Mouse (Mus musculus) C2C12 (cell line): ENCODE data around the gene Kcnmb2. TPM values are rescaled to one million over a fixed set of nuclear protein-coding genes. Genes with fewer than 3 reads are reported as not detected.

Experiments used
- H3K27me3 ChIP-seq: one replicate; pipeline ENCODE4 v1.6.1; 2011; ENCODE audit not compliant: control insufficient read depth, insufficient read depth, insufficient read length
- H3K36me3 ChIP-seq: one replicate; pipeline ENCODE4 v1.6.1; 2011; ENCODE audit not compliant: control insufficient read depth, insufficient read depth
- H3K4me3 ChIP-seq: one replicate; pipeline ENCODE4 v1.5.1; 2011; ENCODE audit warnings: mild to moderate bottlenecking, control low read depth; ENCODE audit not compliant: poor library complexity, insufficient read depth, severe bottlenecking
- H3K79me2 ChIP-seq: one replicate; pipeline ENCODE4 v1.6.1; 2011; ENCODE audit not compliant: control insufficient read depth, insufficient read depth
- H3K79me3 ChIP-seq: one replicate; pipeline ENCODE4 v1.6.1; 2011; ENCODE audit warnings: low read depth, control low read depth
- H3ac ChIP-seq: one replicate; pipeline ENCODE3; 2011; ENCODE audit warnings: low read depth; ENCODE audit not compliant: control insufficient read depth, insufficient read length
- CEBPB ChIP-seq: IDR thresholded peaks from one replicate; pipeline ENCODE4 v1.6.1; 2011; ENCODE audit warnings: low read depth, mild to moderate bottlenecking, control low read depth, moderate library complexity
- CTCF ChIP-seq: IDR thresholded peaks from one replicate; pipeline ENCODE4 v1.5.1; 2011; ENCODE audit not compliant: control insufficient read depth, insufficient read depth, insufficient read length
- FOSL1 ChIP-seq: IDR thresholded peaks from one replicate; pipeline ENCODE4 v1.8.0; 2011; ENCODE audit warnings: mild to moderate bottlenecking, low read length; ENCODE audit not compliant: poor library complexity, insufficient read depth, severe bottlenecking
- MAX ChIP-seq: IDR thresholded peaks from one replicate; pipeline ENCODE4 v1.6.1; 2011; ENCODE audit warnings: mild to moderate bottlenecking, control low read depth
- MYOD1 ChIP-seq: IDR thresholded peaks from one replicate; pipeline ENCODE4 v1.6.1; 2011; ENCODE audit warnings: low read depth; ENCODE audit not compliant: control insufficient read depth, insufficient read length
- MYOG ChIP-seq: IDR thresholded peaks from one replicate; pipeline ENCODE4 v1.6.1; 2011; ENCODE audit not compliant: control insufficient read depth, insufficient read length; ENCODE audit errors: extremely low read depth
- USF1 ChIP-seq: IDR thresholded peaks from one replicate; pipeline ENCODE4 v1.6.1; 2011; ENCODE audit warnings: low read depth, mild to moderate bottlenecking, control low read depth, moderate library complexity
- polyA plus RNA-seq: library from polyadenylated mRNA; unstranded; fragments of >200 nt; fragmentation: generic; extraction: Trizol; gene quantifications from one replicate; pipeline ENCODE4 v1.2.1, GENCODE M21; 2012; ENCODE audit warnings: missing spikeins

The Kcnmb2 gene
- polyA plus RNA-seq, 1 experiment, result not detected

GRCm38 (mm10) chr3:31941478-31941877 is 39.2 kb downstream of the Kcnmb2 start:
- Histone ChIP-seq H3K79me2 (no peaks in the 10 kb centered on the region), H3ac (no peak overlapping the region), H3K4me3 (no peak overlapping the region), H3K36me3 (no peaks in the 10 kb centered on the region), H3K79me3 (no peaks in the 10 kb centered on the region), H3K27me3 (no peaks in the 10 kb centered on the region)
- no peak for TF ChIP-seq MAX
- TF ChIP-seq MYOG, result no peak

GRCm38 (mm10) chr3:31954213-31954612 is 51.9 kb downstream of the Kcnmb2 start:
- no peaks in the 10 kb centered on the region for H3K36me3 ChIP-seq
- H3K27me3 ChIP-seq, result no peaks in the 10 kb centered on the region
- H3K79me3 ChIP-seq, result no peaks in the 10 kb centered on the region
- no peak for TF ChIP-seq CEBPB
- TF ChIP-seq MAX, result no peak
- no peak for TF ChIP-seq FOSL1
- no peak for TF ChIP-seq USF1
- no peak overlapping the region for H3K4me3 ChIP-seq
- no peaks in the 10 kb centered on the region for H3K79me2 ChIP-seq
- H3ac ChIP-seq, result no peak overlapping the region

GRCm38 (mm10) chr3:31955004-31955403 is 52.7 kb downstream of the Kcnmb2 start:
- Histone ChIP-seq H3K79me2 (no peaks in the 10 kb centered on the region), H3K36me3 (no peaks in the 10 kb centered on the region), H3K27me3 (no peaks in the 10 kb centered on the region), H3K4me3 (no peak overlapping the region), H3ac (no peak overlapping the region), H3K79me3 (no peaks in the 10 kb centered on the region)
- TF ChIP-seq CTCF (no peak), MYOG (no peak), MAX (no peak), CEBPB (no peak), FOSL1 (no peak), MYOD1 (no peak), USF1 (no peak)

- no peaks in the 10 kb centered on the region for H3K36me3 ChIP-seq
- H3K4me3 ChIP-seq, result no peak overlapping the region
- TF ChIP-seq MYOD1 (no peak), FOSL1 (no peak), USF1 (no peak), MYOG (no peak), MAX (no peak), CTCF (no peak), CEBPB (no peak)
- no peaks in the 10 kb centered on the region for H3K79me2 ChIP-seq
- no peaks in the 10 kb centered on the region for H3K27me3 ChIP-seq
- no peaks in the 10 kb centered on the region for H3K79me3 ChIP-seq
- no peak overlapping the region for H3ac ChIP-seq
Measured at GRCm38 (mm10) chr3:31959821-31960220, 57.5 kb downstream of the Kcnmb2 start.

- H3K36me3 ChIP-seq, result no peaks in the 10 kb centered on the region
- no peak overlapping the region for H3ac ChIP-seq
- no peaks in the 10 kb centered on the region for H3K27me3 ChIP-seq
- H3K79me3 ChIP-seq, result no peaks in the 10 kb centered on the region
- no peak overlapping the region for H3K4me3 ChIP-seq
- H3K79me2 ChIP-seq, result no peaks in the 10 kb centered on the region
- TF ChIP-seq USF1, result no peak
Measured at GRCm38 (mm10) chr3:31961175-31961574, 58.9 kb downstream of the Kcnmb2 start.

GRCm38 (mm10) chr3:31963076-31963475 is 60.8 kb downstream of the Kcnmb2 start:
- Histone ChIP-seq H3K79me3 (no peaks in the 10 kb centered on the region), H3K4me3 (no peak overlapping the region), H3K27me3 (no peaks in the 10 kb centered on the region), H3K79me2 (no peaks in the 10 kb centered on the region), H3ac (no peak overlapping the region), H3K36me3 (no peaks in the 10 kb centered on the region)
- TF ChIP-seq CEBPB (no peak), USF1 (no peak), MYOG (no peak), FOSL1 (no peak), CTCF (no peak), MAX (no peak), MYOD1 (no peak)

GRCm38 (mm10) chr3:31979661-31980060 is 77.4 kb downstream of the Kcnmb2 start:
- no peaks in the 10 kb centered on the region for H3K36me3 ChIP-seq
- TF ChIP-seq MAX (no peak), FOSL1 (no peak), CEBPB (no peak), MYOD1 (no peak), USF1 (no peak), CTCF (no peak), MYOG (no peak)

More at GRCm38 (mm10) chr3:31979661-31980060, 77.4 kb downstream of the Kcnmb2 start:
- Histone ChIP-seq H3ac (no peak overlapping the region), H3K79me3 (no peaks in the 10 kb centered on the region), H3K27me3 (no peaks in the 10 kb centered on the region), H3K79me2 (no peaks in the 10 kb centered on the region), H3K4me3 (no peak overlapping the region)
